Mouse (Mus musculus): ENCODE measurements around the gene Macrod1.
"Not testable (repeated sequence)": the region's sequence is repeated elsewhere in the genome, so short reads cannot be mapped to it uniquely, and the experiment has no call there.

Gene Macrod1

DNA sequence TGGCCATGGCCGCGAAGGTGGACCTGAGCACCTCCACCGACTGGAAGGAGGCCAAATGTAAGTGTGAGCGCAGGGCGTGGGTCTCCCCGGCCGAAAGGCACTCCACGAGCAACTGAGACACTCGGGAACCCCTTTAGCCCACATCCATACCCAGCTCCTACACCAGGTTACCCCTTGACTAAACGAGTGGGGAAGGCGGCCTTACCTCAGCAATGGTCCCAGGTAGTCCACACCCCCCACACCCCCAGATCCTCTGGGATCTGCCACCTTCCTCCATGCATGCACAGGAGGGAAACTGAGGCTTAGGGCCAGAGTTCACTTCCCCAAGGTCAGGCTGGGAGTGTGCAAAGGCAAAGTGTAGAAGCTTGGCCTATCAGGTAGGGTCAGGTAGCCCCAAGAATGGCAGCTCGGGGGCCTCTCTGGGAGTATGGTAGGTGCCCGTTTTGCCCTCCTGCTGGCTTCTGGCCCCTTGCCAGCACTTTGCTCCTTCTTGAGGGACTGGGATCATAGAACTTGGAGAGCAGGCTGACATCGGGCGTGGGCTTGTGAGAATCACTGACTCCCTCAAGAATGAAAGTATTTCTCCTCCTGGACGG lies 614 bp downstream of the Macrod1 start:
- no peak for DNase-seq (ENCODE audit: low read depth)

DNA sequence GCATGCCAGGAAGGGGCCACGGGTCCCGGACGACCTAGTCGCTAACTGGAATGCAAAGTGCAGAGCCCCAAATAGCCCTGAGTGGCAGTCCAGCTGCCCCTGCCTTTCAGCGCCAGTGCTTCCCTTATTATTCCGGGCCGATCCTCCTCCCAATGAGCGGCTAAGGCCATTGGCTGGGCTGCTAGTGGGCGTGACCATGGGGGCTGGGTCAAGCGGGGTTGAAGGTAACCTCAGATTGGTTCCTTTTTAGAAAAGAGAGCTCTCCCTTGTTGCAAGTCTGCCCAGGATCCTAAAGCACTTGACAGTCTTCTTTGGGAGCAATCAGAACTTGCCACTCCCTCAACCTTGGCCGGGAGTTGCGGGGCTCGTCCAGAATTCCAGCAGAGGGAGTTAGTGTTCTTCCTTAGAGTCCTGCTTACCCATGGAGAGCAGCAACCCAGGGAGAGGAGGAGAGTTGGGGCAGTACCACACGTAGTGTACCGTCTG lies 1.2 kb downstream of the Macrod1 start:
- DNase-seq (ENCODE audit: low read depth), result peak; percentile 92

DNA sequence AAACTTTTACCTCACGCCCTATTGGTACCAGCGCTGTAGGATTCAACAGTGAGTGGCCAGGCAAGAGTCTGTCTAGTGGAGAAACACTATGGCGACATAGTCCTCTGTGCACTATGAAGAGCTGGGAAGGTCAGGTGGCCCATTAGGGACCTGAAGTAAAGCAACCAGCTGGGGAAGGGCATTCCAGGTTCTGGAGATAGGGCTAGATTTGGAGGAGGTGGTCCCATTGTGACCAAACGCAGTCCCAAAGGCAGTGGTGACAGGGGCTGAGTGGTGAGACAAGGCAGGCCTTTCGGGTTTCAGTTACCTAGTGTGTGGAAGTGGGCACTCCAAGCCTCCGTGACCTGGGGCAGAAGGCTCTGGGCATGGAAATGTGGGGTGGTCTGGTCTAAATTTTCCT lies 1.9 kb downstream of the Macrod1 start:
- DNase-seq (ENCODE audit: low read depth), result no peak

DNA sequence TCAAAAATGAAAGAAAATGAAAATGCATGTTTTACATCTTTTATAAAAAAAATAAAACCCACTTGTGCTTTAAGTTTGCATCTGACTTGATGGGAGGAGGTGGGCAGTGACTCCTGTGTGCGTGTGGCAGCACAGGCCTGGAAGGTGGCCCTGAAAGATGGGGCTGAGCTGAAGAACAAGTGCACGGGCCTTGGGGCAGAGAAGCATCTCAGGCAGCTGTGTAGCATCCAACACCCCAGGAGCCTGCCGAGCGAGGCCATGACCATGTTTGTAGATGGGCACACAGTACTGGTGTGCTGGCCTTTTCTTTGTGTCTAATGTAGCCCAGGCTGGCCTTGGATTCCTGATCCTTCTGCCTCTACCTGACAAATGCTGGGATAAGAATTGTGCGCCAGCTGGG lies 5.5 kb downstream of the Macrod1 start:
- DNase-seq (ENCODE audit: low read depth), result no peak

DNA sequence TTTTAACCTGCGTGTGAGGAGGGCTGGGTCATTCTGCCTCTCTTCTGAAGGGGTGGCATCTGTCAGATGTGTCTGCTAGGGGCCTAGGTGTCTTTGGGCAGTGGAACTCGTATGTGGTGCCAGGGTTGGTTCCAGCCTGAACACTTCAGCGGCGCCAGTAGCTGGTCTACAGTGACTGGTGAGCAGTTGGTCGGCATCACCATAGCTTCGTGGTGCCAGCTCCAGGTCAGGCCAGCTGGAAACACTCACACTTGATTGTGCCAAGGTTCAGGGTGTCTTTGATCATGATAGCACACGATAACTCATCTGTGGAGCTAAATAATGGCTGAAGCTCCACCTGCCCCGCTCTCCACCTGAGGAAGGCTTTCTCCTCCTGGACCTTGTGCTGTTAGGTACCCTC lies 6.3 kb downstream of the Macrod1 start:
- DNase-seq (ENCODE audit: low read depth), result no peak

DNA sequence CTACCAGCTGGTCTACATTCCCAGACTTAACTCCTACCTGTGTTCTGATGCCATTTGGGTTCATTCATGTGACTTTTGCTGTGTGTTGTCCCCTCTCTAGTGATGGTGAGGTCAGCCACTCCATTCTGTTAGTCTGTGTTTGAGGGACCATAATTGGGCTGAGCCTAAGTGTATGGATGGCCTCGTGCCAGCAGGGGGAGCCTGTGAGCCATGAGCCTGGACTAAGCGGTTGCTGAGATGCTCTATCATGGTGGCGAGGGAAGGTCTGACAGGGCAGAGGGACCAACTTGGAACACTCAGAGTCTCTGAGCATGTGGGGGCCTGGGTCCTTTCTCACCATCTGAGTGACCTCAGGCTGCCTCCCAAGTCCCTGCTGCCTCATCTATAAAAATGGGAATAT lies 8.0 kb downstream of the Macrod1 start:
- DNase-seq (ENCODE audit: low read depth), result peak; percentile 84

DNA sequence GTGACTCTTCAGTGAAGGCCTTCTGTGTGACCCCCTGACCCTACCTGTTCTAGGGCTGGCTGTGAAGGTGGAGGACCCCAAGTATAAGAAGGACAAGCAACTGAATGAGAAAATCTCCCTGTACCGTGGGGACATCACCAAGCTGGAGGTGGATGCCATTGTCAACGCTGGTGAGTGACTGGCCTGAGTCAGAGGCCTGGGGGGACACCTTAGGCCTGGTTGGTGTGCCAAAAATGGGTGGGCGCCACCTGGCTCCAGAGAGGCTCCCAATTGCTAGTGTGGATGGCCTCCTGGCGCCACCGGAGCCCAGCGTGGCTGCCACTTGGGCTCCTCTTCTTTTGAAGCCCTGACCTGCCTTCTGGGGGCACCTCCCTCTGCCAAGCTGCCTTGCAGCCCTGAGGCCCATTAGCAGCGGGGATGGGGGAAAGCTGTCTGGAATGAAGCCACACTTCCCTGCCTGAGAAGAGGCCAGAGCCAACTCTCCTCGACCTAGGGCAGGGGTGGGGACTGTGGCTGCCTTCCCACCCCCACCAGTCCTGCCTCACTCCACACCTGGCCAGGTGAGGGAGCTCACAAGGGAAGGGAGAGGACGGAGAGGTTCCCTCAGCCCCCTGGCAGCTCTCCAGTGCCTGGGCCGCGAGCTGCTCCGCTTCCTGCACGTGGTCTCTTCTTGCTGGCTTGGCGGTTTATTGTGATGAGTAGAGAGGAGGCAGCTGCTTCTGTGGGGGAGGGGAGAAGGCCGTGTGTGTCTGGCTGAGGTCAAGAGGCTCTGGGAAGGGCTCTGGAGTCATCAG lies 9.6 kb downstream of the Macrod1 start:
- DNase-seq (ENCODE audit: low read depth), result peak; percentile 87

DNA sequence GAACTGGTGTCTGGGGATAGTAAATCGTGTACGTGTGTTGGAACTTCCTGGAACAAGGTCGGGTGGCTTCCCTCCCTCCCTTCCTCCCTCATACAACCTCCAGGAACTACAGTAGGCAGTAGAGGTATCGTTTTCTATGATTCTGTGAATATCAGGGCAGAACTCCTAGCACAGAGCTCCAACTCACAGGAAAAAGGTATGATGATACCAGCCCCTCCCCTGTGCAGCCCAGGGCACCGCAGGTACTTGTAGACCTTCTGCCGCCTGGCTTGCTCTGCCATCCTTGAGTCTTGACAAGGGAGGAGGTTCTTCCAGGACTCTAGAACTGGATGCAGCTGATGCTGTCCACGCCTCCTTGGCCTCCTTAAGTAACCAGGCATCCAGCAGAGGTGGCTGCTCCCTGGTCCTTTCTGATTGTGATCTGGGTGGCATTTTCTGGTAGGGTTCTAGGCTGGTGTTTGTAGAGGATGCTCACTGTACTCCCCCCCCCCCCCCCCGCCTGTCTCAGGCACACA lies 10.3 kb downstream of the Macrod1 start:
- DNase-seq (ENCODE audit: low read depth), result no peak

DNA sequence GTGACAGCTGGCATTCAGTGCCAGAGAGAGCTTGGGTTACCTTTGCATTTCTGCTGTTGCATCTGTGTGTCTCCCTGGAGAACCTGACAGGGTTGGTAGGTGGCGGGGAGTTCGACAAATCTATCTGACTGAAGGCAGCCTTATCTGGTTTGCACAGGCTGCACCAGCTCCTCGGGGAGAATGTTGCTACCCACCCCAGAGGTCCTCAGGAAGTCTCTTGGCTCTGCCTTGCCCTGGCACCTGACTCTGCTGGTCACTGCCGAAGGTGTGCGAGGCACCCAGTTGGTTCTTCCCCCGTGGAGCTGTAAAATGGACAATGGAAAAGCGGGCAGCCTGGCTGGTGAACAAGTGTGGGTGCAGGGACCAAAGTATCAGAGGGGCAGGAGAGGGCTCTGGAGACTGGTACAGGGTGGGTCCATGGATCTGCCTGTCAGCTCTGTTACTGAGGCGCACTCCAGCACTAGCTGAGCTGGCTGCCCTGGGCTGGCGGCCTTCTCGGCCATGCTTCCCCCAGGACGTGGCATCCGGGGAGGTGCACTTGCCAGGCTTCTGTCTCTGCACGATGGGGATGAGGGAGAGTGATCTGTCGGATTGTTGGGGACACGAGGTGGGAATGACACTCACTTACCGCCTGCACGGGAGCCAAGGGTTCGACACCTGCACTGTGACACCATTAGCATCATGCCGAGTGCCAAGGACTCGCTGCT lies 10.9 kb downstream of the Macrod1 start:
- no peak for DNase-seq (ENCODE audit: low read depth)

DNA sequence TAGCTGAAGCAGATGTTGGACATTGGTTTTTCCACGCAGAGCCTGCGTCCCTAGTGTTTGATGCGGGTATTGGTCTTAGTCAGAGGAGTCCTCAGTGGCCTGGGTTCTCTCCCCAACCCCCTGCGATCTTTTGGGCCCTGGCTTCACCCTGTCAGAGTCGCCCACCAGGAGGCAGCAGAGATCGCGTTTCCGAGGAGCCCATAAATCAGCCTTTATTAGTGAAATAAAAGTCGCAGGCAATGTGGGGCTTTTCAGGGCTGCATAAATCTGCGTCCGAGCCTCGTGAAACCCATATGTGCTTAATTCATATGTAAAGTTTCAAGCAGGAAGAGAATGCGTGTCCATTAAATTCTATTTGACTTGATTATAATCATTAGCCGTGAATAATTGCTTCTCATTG lies 11.5 kb downstream of the Macrod1 start:
- DNase-seq (ENCODE audit: low read depth), result peak; percentile 66

DNA sequence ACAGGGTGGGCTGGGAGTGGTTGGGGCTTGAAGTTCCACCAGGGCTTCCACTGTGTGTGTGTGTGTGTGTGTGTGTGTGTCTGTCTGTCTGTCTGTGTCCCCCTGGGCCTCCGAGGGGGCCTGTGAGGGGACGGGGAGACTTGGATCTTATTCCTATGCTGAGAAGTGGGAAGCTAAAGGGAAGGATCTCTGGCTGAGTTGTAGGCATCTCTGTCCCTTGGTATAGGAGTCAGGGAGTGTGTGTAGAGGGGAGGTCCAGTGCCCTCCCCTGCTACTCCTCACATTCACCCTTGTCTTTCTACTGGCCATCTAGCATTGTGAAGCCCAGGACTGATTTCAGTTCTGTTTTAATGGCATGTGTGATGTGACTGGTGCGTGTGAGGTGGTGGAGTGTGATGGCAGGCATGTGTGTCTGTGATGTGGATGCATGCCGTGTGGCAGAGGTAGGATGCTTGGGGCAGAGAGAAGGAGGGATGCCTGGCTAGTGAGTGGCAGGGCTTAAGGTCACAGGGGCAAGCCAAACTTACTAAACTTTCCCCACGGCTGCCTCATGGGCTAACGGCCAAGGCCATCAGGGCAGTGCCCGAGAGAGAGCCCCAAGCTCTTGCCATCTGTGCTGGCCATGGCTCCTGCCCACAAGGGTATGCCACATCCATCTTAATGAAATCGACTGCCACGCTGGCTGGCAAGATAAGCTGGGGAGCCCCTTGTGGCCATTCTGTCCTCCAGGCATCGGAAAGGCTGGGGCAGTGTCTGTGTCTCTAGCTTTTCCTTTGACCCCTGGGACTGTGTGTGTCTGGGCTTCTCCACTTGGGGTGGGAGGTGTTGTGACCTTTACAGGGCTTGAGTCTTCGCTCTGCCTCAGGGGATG lies 12.3 kb downstream of the Macrod1 start:
- DNase-seq (ENCODE audit: low read depth), result peak; percentile 26

DNA sequence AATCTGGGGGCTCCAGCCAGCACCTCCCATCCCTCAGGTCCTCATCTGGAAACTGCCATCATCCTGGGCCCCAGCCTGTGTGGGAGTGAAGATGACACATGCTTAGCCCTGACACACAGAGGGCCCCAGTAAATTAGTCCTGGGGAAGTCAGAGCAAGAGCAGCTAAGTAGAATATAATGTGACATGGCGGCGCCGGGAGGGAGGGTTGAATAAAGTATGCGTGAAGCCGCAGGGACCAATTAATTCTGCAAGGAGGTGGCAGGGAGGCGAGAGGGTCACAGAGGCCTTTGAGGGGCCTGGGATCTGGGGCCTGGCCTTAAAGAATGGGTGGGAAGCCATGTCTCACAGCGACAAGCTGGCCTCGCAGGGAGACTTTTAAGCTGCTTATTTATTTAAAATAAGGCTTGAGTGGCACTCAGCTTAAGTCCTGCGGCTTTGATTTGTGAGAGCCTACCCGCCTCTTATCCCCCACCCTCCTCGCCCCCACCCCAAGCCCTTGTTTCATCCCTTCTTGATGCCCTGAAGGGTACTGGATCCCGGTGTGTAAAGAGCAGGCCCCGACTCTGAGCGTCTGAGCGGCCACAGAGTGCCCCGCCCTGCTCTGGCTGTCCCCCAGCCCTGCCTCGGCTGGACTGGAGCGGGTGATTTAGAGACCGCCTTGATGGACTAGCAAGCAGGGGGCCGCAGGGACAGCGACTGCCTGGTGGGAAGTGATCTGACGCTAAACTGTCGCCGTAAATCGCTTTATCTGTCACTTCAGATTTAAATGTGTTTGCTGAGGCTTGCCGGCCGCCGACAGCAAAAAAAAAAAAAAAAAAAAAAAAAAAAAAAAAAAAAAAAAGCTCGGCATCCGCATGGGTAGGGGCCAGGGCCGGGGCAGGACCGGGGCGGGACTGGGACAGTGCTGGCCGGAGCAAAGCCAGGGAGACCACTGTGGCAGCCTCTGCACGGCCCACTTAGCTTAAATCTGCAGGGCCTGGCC lies 13.5 kb downstream of the Macrod1 start:
- no peak for DNase-seq (ENCODE audit: low read depth)

DNA sequence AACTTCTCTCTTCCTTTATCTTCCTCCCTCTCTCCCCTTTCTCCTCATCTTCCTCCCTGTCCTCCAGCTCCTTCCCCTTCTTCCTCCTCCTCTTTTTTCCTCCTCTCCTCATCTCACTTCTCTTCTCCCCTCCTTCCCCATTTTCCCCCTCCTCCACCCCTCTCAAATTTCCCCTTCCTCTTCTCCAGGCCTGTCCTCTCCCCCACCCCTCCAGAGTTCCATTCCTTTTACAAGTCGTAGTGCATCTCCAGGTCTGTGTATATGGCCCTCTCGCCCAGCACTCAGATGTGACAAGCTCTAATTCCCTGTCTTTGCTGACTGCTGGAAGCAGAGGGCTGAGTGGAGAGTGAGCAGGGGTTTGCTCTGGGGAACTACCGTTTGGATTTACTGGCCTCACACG lies 14.2 kb downstream of the Macrod1 start:
- no peak for DNase-seq (ENCODE audit: low read depth)

DNA sequence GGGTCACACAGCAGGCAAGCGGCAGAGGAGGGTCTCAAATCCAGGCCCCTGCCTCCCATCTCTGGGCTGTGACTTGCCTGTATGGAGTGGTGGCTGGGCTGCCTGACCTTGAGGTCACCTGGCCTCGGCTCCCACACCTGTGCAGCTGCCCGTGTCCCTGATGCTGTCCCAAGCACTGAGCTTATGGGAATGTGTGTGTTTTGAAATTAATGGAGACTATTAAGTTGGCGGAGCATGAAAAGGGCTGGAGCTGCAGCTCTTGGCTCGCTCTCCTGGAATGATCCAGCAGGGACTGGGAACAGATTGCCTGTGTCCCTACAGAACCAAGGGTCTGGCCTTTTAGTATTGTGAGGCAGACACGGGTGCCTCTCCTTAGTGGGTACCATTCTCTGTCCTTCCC lies 15.6 kb downstream of the Macrod1 start:
- no peak for DNase-seq (ENCODE audit: low read depth)

DNA sequence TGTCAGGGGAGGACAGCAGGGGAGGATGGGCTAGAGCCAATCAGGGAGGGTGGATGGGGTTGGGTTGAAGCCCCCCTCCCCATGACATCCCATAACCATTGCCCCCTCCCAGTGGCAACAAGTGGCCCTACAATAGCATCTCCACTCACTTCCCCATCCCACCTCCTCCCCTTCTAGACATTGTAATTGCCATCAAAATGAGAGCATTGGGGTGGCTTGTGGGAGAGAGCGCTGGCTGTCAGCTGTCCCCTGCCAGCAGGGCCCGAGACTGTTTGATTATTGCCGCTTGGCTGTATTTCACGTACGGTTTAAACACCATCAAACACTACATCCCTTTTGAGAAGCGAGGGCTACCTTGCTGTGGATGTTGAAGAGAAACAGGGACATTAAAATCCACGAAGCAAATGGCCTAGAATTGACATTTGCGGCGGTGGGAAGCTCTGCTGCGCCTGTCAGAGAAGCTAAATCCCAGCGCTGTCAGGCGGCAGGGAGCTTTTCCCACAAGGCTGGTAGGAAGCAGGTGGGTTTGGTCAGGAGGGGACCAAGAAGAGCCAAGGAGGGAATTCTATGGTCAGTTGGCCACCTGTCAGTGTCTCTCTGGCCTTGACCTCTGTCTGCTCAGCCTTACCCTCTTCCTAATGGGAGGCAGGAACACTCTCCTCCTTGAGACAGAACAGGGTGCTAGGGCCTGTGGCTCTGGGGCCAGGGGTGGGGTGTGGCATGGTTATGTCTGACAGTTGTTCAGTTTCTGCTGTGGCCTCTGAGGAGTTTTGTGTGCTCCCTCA lies 17.6 kb downstream of the Macrod1 start:
- no peak for DNase-seq (ENCODE audit: low read depth)

DNA sequence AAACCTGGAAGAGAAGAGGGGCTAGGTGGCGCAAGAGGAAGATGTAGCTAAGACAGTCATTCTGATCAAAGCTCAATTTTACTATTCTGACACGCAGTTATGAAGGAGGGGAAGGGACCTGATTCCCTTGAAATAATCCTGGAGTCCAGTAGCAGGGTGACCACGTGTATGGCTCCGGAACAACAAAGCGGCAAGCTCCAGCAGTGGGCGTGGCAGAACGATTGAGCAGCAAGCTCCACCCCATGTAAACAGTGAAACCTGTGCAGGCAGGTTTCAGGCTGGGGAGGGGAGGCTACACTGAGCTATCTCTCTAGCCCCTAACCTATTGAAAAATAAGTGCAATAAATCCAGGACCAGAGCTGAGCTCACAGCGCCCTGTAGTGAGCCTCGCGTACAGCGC lies 18.7 kb downstream of the Macrod1 start:
- not testable (repeated sequence) for DNase-seq (ENCODE audit: low read depth)

DNA sequence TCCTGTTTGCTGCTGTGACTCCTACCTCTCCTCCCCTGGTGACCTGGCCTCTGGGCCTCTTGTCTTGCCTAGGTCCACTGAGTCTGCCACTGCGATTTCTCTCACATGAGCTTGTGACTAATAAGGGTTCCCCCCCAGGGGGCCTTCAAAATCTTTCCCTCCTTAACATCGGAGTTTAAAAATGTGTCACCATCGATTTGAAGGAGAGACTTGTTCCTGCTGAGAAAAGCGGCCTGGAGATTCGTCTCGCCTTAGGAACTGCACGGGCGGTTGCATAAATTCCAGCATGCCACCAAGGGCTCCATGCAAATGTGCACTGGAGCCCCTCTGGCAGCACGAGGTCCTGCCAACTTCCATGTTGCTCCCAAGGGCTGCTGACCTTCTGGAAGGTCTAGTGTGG lies 21.1 kb downstream of the Macrod1 start:
- DNase-seq (ENCODE audit: low read depth), result no peak

DNA sequence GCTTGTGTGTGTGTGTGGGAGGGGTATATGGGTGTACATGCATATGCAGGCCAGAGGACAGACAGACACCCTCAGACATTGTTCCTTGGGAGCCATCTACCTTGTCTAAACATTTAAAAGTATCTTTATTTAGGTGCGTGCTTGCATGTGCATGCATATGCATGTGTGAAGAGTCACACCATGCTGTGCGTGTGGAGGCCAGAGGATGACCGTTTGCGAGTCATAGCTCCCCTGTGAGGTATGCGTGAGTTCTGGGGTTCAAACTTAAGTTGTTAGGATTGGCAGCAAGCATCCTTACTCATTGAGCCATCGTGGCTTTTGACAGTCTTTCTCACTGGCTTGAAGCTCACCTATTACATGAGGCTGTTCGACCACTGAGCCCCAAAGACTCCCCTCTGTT lies 21.7 kb downstream of the Macrod1 start:
- DNase-seq (ENCODE audit: low read depth), result no peak

DNA sequence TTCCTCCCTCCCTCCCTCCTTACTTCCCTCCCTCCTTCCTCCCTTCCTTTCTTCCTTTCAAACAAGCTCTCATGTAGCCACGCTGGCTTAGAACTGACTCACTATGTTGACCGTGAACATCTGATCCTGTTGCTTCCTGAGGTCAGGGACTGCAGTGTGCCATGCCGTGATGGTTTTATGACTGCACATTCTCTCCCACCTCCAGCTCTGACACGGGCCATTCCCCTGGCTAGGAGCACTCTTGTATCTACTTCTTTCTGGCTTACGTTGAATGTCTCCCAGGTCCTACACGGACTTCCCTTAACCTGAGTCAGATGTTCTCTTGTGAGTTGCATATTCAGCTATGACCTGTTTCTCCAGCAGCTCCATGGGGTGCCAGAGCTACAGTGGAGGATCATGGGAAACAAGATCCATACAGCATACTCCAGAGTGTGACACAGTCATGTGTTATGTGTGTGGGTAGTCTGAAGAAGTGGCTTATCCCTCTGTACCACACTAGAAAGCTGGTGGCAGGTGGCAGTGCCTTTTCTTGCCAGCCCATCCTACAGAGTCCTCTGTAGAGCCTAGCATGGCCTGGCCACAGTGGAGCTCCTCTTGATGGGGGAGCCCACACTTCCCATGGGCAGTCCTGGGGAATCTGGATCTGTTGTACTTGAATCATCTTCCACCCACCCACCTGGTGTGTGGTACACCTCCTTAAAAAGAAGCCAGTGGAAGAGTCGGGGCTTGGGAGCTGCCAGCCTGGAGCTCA lies 25.1 kb downstream of the Macrod1 start:
- peak; percentile 53 for DNase-seq (ENCODE audit: low read depth)
